Mouse (Mus musculus) granulocyte monocyte progenitor cell, adult 5-6 weeks (primary cell): ENCODE data around the gene Plscr1. TPM values are rescaled to one million over a fixed set of nuclear protein-coding genes. Genes with fewer than 3 reads are reported as not detected.

Experiments
- ATAC-seq: replicated peaks from 2 replicates; pipeline ENCODE4 v1.8.0; 2016; ENCODE audit warnings: mild to moderate bottlenecking, moderate TSS enrichment, inconsistent platforms; ENCODE audit not compliant: poor library complexity, severe bottlenecking
- total RNA-seq, 2 experiments: library from RNA; stranded (forward) in 1 of 2; stranded (reverse) in 1 of 2; fragments of 200-712, 200-1000 nt in 1 of 2; fragments of >200 nt in 1 of 2; fragmentation: Nextera tagmentation in 1 of 2; gene quantifications; 2 replicates each; pipeline ENCODE4 v1.2.3; 2014 to 2017

Plscr1 gene
- total RNA-seq, 2 experiments from 2014 or later = 21.6 to 32.0 TPM

DNA sequence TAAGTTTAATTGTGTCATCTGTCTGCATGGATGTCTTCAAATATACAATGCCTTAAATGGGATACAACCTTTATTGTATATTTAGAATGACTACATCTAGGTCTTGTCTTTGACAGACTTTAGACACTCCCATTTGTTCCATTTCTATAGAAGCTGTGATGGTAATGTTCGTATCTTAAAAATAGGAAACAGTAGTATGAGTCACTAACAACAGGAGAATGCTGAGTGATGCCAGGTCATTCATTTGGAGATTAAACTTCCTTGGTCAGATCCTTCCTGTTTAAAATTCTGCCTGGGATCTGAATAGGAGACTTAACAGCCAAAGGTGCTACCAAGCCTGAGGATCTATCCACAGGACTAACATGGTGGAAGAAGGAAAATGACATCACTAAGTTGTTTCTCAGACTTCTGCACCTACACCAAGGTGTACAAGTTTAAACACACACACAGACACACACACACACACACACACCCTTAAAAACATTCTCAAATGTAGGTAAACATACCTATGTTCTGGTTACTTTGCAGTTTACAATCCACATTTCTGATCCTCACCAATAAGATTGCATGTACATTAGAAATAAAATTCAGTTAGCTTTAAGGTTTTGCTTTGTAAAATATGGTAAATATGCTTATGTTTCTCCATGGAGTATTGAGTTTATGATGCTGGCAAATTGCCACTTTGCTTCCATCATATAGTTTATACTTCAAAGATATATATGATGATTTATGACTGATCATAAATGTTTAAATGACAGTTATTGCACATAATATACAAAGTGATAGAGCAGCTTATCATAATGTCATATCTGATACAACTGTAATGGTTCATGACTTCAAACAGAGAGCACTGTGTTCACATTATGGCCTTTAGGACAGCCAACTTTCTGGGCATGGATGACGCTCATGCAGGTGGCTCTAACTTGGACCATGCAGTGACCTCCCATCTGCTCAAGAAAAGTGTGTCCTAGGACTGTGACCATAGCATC is 44.3 kb downstream of the Plscr1 start:
- ATAC-seq = no peak

DNA sequence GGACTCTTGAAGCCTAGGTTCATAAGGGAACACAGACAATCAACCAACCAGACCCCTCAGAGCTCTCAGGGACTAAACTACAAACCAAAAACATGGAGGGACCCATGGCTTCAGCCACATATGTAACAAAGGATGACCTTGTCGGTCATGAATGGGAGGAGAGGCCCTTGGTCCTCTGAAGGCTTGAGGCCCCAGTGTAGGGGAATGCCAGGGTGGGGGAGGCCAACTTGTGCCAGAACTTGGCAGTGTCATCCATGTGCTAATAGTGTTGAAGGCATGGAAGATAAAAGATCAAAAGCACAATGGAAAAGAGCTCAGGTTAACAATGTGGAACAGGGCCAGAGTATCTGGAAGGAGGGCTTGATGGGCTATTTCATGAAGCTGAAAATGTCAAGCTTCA is 48.7 kb downstream of the Plscr1 start:
- no peak for ATAC-seq

DNA sequence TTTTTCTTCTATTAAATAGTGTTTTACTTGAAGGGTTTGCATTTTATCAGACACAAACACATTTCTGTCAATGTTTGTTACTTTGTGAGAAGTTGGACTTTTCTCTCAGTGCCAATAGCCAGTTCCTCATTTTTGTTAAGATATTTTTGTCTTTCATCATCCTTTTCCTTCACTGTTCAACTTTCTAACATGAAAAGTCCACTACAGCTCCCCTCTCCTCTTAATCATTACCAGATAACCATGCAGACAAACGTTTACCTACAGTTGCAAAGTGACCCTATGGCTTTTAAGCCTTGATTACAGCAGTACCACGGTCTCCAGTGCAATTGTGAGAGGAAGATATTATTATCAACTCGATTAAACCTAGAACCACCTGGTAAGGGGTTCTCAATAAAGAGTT is 51.7 kb downstream of the Plscr1 start:
- no peak for ATAC-seq

DNA sequence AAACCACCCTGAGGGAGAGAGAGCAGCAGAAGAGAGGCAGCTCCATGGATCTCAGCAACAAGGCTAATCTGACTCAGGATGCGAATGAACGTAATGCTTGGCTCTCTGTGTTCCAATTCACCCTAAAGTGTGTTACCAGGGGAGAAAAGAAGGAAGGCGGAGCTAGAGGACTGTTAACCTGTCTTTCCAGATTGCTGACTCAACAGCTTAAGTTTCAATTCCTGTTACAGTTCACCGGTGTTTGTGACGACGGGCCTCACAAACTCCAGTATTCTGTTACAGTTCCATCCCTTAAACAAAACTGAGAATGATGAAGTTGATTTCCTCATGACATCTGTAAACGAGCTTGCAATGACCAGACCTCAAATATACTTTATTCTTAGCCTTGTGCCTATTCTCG is 55.5 kb downstream of the Plscr1 start:
- ATAC-seq = peak; percentile 27; the same call in 1 of the 2 replicates

DNA sequence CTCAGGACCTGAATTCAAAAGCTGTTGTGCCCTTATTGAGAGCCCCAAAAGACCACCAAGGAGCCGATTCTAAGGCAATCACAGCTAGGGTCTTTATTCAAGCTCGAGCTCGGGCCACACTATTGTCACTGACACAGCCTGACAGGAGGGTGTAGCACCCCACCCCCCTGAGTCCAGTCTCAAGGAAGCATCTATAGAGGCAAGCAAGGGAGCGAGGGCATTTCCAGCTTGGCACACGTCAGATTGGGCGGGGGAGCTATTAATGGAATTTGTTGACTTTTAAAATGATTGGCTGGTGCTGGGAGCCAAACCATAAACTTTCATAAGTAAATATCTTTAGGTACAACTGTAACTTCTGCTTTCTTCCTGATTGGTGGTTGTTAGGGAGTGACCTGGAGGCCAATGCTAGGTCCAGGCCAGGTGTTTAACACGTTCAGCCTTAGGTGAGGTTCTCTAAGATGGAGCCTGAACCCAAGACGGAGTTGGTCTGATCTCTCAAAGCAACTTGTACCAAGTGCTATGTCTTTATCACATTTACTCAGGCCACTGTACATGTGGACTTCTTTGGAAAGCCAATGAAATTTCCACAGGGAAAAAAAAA is 56.2 kb downstream of the Plscr1 start:
- no peak for ATAC-seq

DNA sequence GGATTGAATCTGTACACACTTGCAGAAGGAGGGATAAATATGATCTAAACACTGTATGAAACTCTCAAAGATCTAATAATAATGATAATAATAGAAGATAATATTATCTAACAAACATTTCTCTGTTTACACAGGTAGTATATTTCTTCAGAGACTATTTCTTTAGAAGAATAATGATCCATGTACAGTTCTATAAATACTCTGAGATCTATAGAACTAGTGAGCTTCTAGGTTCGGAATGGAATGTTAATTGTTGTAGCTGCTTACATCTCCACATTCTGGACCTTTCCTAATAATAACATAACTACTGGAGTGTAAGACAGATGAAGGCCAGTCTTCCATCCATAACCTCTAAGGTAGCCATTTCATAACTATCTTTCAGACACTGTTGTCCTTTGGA is 59.5 kb downstream of the Plscr1 start, which contains the start of gene 1700057G04Rik:
1700057G04Rik (plus strand) TSS at position 301 of the 400 bp plus-strand sequence.
- ATAC-seq = no peak

DNA sequence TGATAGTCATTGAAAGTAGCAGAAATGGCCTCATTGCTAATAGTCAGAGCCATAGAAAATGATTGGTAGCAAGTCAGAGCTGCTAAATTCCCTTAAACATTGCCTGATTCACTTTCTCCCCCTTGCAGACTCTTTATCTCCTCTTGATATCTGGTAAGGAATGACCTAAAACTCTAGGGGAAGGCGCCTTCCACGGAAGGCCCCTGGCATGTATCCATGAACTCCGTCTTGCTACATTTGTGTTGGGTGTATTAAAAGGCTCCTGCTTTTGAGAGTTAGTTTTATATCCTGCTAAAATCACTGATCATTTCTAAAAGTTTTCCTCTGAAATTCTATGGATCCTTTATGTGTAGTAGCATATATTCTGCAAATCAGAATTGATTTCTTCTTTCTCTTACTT is 67.2 kb downstream of the Plscr1 start:
- ATAC-seq = no peak

Other genes with a start within 250 kb of the Plscr1 start
- not detected in 2 replicates for gene Plscr5, start 56.8 kb upstream of the Plscr1 start, total RNA-seq (2014; fragmentation: Nextera tagmentation)
- not detected in 2 replicates for gene Plscr5, start 56.8 kb upstream of the Plscr1 start, total RNA-seq (2017)
- not detected in 2 replicates for gene Plscr2, start 25.9 kb downstream of the Plscr1 start, total RNA-seq (2014; fragmentation: Nextera tagmentation)
- not detected in 2 replicates for gene Plscr2, start 25.9 kb downstream of the Plscr1 start, total RNA-seq (2017)
- gene 1700057G04Rik, start 59.6 kb downstream of the Plscr1 start, total RNA-seq (2014; fragmentation: Nextera tagmentation) = not detected in 2 replicates
- gene 1700057G04Rik, start 59.6 kb downstream of the Plscr1 start, total RNA-seq (2017) = not detected in 2 replicates
- gene Plscr4, start 207.6 kb downstream of the Plscr1 start, total RNA-seq (2014; fragmentation: Nextera tagmentation) = not detected in 2 replicates
- gene Plscr4, start 207.6 kb downstream of the Plscr1 start, total RNA-seq (2017) = 0.04 TPM in 1 of 2 replicates, not detected in the other